In the genomic region with DNA sequence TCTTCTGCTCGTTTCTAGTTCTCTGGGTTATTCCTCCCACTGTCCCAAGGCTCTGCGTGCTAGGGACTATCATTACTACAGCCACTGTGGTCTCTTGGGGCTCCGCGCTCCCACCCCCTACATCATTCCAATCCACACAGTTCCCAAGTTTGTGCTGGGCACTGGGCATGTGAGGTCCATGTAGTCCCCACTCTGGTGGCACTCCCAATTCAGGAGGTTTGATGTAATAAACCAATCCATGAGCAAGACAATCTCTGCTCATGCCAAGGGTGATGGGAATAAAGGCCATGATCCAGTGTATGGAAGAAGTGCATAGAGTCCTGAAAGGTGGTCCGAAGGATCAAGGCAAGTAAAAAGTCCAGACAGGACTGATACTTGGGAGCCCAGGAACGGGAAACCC, we compare ENCODE assay signal across 10 mouse cellular contexts. TPM values are rescaled to one million over a fixed set of nuclear protein-coding genes. Genes with fewer than 3 reads are reported as not detected.
DNase-seq lines count a peak whose midpoint lies in the region; ATAC-seq and TF ChIP-seq lines count a peak whose summit lies in the region.
"Had no signal": no experiment of that assay in that cellular context is flagged by ENCODE, and none has a peak within 500 bp of the region (broad histone marks: within the 10 kb centered on the region; RNA-seq: fewer than 3 reads in every experiment).

A gene (plus strand): TSS at position 301 of the 400 bp plus-strand sequence.

- no peak for DNase-seq in heart, postnatal 4 days
- no peak for DNase-seq in retina, embryonic 14.5 days (ENCODE audit: low spot score)
- DNase-seq in kidney, postnatal 36 days: no peak
- DNase-seq in left cerebral cortex, adult 9 months (ENCODE audit: low spot score in 2 of 2): no peak

- no peak within 1 kb of the TSS for H3K27ac ChIP-seq in heart, embryonic 16.5 days (ENCODE audit: low read length)
- H3K27ac ChIP-seq in cortical plate, adult 2 months (ENCODE audit: insufficient read depth, low read length): peak within 1 kb of the TSS; percentile 15; the same call in 1 of the 2 replicates
- H3K27ac ChIP-seq in hindbrain, embryonic 12.5 days: no peak within 1 kb of the TSS
- no peak within 1 kb of the TSS for H3K27ac ChIP-seq in midbrain, embryonic 12.5 days (replicated peaks)

- peak within 1 kb of the TSS; percentile 37; the same call in 1 of the 2 replicates for H3K9ac ChIP-seq in heart, embryonic 16.5 days (ENCODE audit: low read length)
- H3K9ac ChIP-seq in hindbrain, embryonic 12.5 days: peak within 1 kb of the TSS; percentile 64
- peak within 1 kb of the TSS; percentile 61 for H3K9ac ChIP-seq in midbrain, embryonic 12.5 days (replicated peaks)

- peaks cover 23% of the 10 kb centered on the region for H3K27me3 ChIP-seq in heart, embryonic 16.5 days (ENCODE audit: control insufficient read depth, insufficient read depth, low read length)
- H3K27me3 ChIP-seq in hindbrain, embryonic 12.5 days: peaks cover 27% of the 10 kb centered on the region
- H3K27me3 ChIP-seq in midbrain, embryonic 12.5 days: peaks cover 35% of the 10 kb centered on the region

- no peak for ATAC-seq in heart, embryonic 16.5 days (replicated peaks; ENCODE audit: extremely low read depth, insufficient read depth, low FRiP score)
- ATAC-seq in hindbrain, embryonic 12.5 days (ENCODE audit: low FRiP score): no peak
- ATAC-seq in midbrain, embryonic 12.5 days (ENCODE audit: low FRiP score, low read depth): no peak

- peaks cover 7% of the 10 kb centered on the region; the same call in 1 of the 2 replicates for H3K36me3 ChIP-seq in heart, embryonic 16.5 days (ENCODE audit: control insufficient read depth, insufficient read depth)
- peaks cover 10% of the 10 kb centered on the region for H3K36me3 ChIP-seq in hindbrain, embryonic 12.5 days
- H3K36me3 ChIP-seq in midbrain, embryonic 12.5 days: 0 out of 2 replicates have a peak, but pooled peaks cover 7% of the 10 kb centered on the region

- no peaks in the 10 kb centered on the region for H3K9me3 ChIP-seq in heart, embryonic 16.5 days (replicated peaks; ENCODE audit: control insufficient read depth, low read length)
- H3K9me3 ChIP-seq in hindbrain, embryonic 12.5 days (replicated peaks): no peaks in the 10 kb centered on the region
- no peaks in the 10 kb centered on the region for H3K9me3 ChIP-seq in midbrain, embryonic 12.5 days
- H3K9me3 ChIP-seq: G1E had no signal

- peak within 1 kb of the TSS; percentile 37 for H3K4me3 ChIP-seq in heart, embryonic 16.5 days (ENCODE audit: low read length)
- peak within 1 kb of the TSS; percentile 50 for H3K4me3 ChIP-seq in cortical plate, adult 2 months (ENCODE audit: insufficient read depth, low read length)
- H3K4me3 ChIP-seq in hindbrain, embryonic 12.5 days: peak within 1 kb of the TSS; percentile 51
- peak within 1 kb of the TSS; percentile 48 for H3K4me3 ChIP-seq in midbrain, embryonic 12.5 days

- H3K4me1 ChIP-seq in heart, embryonic 16.5 days (ENCODE audit: control insufficient read depth, insufficient read depth, low read length): peaks cover 19% of the 10 kb centered on the region
- peaks cover 5% of the 10 kb centered on the region; the same call in 1 of the 2 replicates for H3K4me1 ChIP-seq in cortical plate, adult 2 months (ENCODE audit: control insufficient read depth, insufficient read depth, low read length)
- H3K4me1 ChIP-seq in hindbrain, embryonic 12.5 days: peaks cover 25% of the 10 kb centered on the region
- peaks cover 26% of the 10 kb centered on the region for H3K4me1 ChIP-seq in midbrain, embryonic 12.5 days

- no peak for TF ChIP-seq CTCF in cortical plate, adult 2 months (IDR thresholded peaks at IDR 0.05; ENCODE audit: extremely low read depth, insufficient read depth, low read length)

- 71% methylated on average over 6 of the region's 6 CpGs for WGBS in heart, embryonic 16.5 days
- WGBS in hindbrain, embryonic 12.5 days: 85% methylated on average over 6 of the region's 6 CpGs
- 77% methylated on average over 6 of the region's 6 CpGs for WGBS in midbrain, embryonic 12.5 days

- TF ChIP-seq POLR2A in cortical plate, adult 2 months (IDR thresholded peaks at IDR 0.05; ENCODE audit: extremely low read depth, insufficient read depth, low read length): no peak

- H3K4me2 ChIP-seq in heart, embryonic 16.5 days (ENCODE audit: low read depth, low read length): peak within 1 kb of the TSS; percentile 62
- peak within 1 kb of the TSS; percentile 100 for H3K4me2 ChIP-seq in hindbrain, embryonic 12.5 days (replicated peaks)
- peak within 1 kb of the TSS; percentile 100 for H3K4me2 ChIP-seq in midbrain, embryonic 12.5 days (replicated peaks)

RNA-seq across cellular contexts. Expression of the gene that starts here (rescaled TPM):
- 0.16 and 0.32 TPM in 2 replicates for polyA plus RNA-seq in heart, embryonic 16.5 days (2015; fragmentation: Nextera tagmentation; extraction: Ambion mirVana)
- total RNA-seq in heart, postnatal 4 days (2021): under 1 TPM in 1 of 2 experiments, not detected in 1; 0.26 TPM
- 31.3 and 37.6 TPM in 2 replicates for polyA plus RNA-seq in cortical plate, adult 2 months (2012; rRNA removed)
- 4.2 and 5.0 TPM in 2 replicates for polyA plus RNA-seq in hindbrain, embryonic 12.5 days (2016; fragmentation: Nextera tagmentation; extraction: Ambion mirVana)
- 2.7 and 3.1 TPM in 2 replicates for polyA plus RNA-seq in midbrain, embryonic 12.5 days (2016; fragmentation: Nextera tagmentation; extraction: Ambion mirVana)
- total RNA-seq: common myeloid progenitor, adult 5-6 weeks had no signal
